Mouse (Mus musculus) forebrain, embryonic 13.5 days (tissue): ENCODE measurements around the gene Man2a2. TPM values are rescaled to one million over a fixed set of nuclear protein-coding genes. Genes with fewer than 3 reads are reported as not detected.

Experiments used
- ATAC-seq: fragments of 200-750 bp; cut with Nextera tagmentation; 2 replicates; pipeline ENCODE4 v1.8.0; 2017
- H3K27ac ChIP-seq: fragments of 300-500 bp; sonication (generic); 2 replicates; pipeline ENCODE4 v1.5.1; 2015; ENCODE audit warnings: inconsistent platforms, mild to moderate bottlenecking, moderate library complexity
- H3K27me3 ChIP-seq: fragments of 300-500 bp; sonication (generic); 2 replicates; pipeline ENCODE4 v1.6.1; 2015; ENCODE audit warnings: mild to moderate bottlenecking, inconsistent platforms
- H3K36me3 ChIP-seq: fragments of 300-500 bp; sonication (generic); 2 replicates; pipeline ENCODE4 v1.6.1; 2015; ENCODE audit warnings: mild to moderate bottlenecking, inconsistent platforms; ENCODE audit not compliant: poor library complexity, severe bottlenecking
- H3K4me1 ChIP-seq: fragments of 300-500 bp; sonication (generic); 2 replicates; pipeline ENCODE4 v1.6.1; 2015; ENCODE audit warnings: inconsistent platforms
- H3K4me2 ChIP-seq: fragments of 300-500 bp; sonication (generic); 2 replicates; pipeline ENCODE4 v1.6.1; 2015; ENCODE audit warnings: inconsistent platforms, mild to moderate bottlenecking, moderate library complexity
- H3K4me3 ChIP-seq: fragments of 300-500 bp; sonication (generic); 2 replicates; pipeline ENCODE4 v1.5.1; 2015; ENCODE audit warnings: mild to moderate bottlenecking, inconsistent platforms
- H3K9ac ChIP-seq: fragments of 300-500 bp; sonication (generic); 2 replicates; pipeline ENCODE4 v1.6.1; 2015; ENCODE audit warnings: mild to moderate bottlenecking, inconsistent platforms
- H3K9me3 ChIP-seq: fragments of 300-500 bp; sonication (generic); replicated peaks from 2 replicates; pipeline ENCODE4 v1.6.1; 2016; ENCODE audit warnings: inconsistent platforms
- WGBS: fragments of 180-500 bp; shearing (Covaris S2); methylation state at CpG from one replicate; pipeline ENCODE4 v1.1.7; 2015; 5-methylcytosine and 5-hydroxymethylcytosine counted together
- polyA plus RNA-seq: library from polyadenylated mRNA; unstranded; fragments of >200 nt; fragmentation: Nextera tagmentation; extraction: Ambion mirVana; gene quantifications from 2 replicates; pipeline ENCODE4 v1.2.1, GENCODE M21; 2015

Gene Man2a2
- polyA plus RNA-seq, 1 experiment from 2014 or later, result 15.5 TPM

GRCm38 (mm10) chr7:80375376-80376039 is 4.3 kb upstream of the Man2a2 start:
- H3K4me3 ChIP-seq, result no peak overlapping the region
- no peaks in the 10 kb centered on the region for H3K36me3 ChIP-seq
- H3K27me3 ChIP-seq, result no peaks in the 10 kb centered on the region
- H3K4me1 ChIP-seq, result no peaks in the 10 kb centered on the region
- 86% methylated on average over 9 of the region's 9 CpGs for WGBS
- H3K27ac ChIP-seq, result no peak overlapping the region
- no peak overlapping the region for H3K4me2 ChIP-seq
- no peak for ATAC-seq
- no peak overlapping the region for H3K9ac ChIP-seq
- no peaks in the 10 kb centered on the region for H3K9me3 ChIP-seq

GRCm38 (mm10) chr7:80374733-80375132 is 3.6 kb upstream of the Man2a2 start:
- H3K4me2 ChIP-seq, result no peak overlapping the region
- peaks cover 8% of the 10 kb centered on the region for H3K4me1 ChIP-seq
- H3K36me3 ChIP-seq, result no peaks in the 10 kb centered on the region
- H3K4me3 ChIP-seq, result no peak overlapping the region
- no peak for ATAC-seq
- no peak overlapping the region for H3K9ac ChIP-seq
- no peaks in the 10 kb centered on the region for H3K9me3 ChIP-seq
- no peaks in the 10 kb centered on the region for H3K27me3 ChIP-seq
- H3K27ac ChIP-seq, result no peak overlapping the region
- 93% methylated on average over 3 of the region's 3 CpGs for WGBS

- H3K36me3 ChIP-seq, result no peaks in the 10 kb centered on the region
- H3K4me2 ChIP-seq, result no peak overlapping the region
- H3K9me3 ChIP-seq, result no peaks in the 10 kb centered on the region
- H3K27ac ChIP-seq, result no peak overlapping the region
- no peak for ATAC-seq
- no peak overlapping the region for H3K4me3 ChIP-seq
- H3K27me3 ChIP-seq, result no peaks in the 10 kb centered on the region
- H3K4me1 ChIP-seq, result peaks cover 12% of the 10 kb centered on the region
- no peak overlapping the region for H3K9ac ChIP-seq
- 68% methylated on average over 3 of the region's 3 CpGs for WGBS
Measured at GRCm38 (mm10) chr7:80374280-80374679, 3.1 kb upstream of the Man2a2 start.

GRCm38 (mm10) chr7:80373850-80374249 is 2.7 kb upstream of the Man2a2 start:
- Histone ChIP-seq H3K9me3 (no peaks in the 10 kb centered on the region), H3K27me3 (no peaks in the 10 kb centered on the region), H3K27ac (no peak overlapping the region), H3K4me2 (no peak overlapping the region), H3K4me3 (no peak overlapping the region), H3K36me3 (no peaks in the 10 kb centered on the region), H3K9ac (no peak overlapping the region), H3K4me1 (peaks cover 15% of the 10 kb centered on the region)
- WGBS, result 75% methylated on average over 12 of the region's 12 CpGs
- ATAC-seq, result no peak

GRCm38 (mm10) chr7:80373352-80373751 is 2.2 kb upstream of the Man2a2 start:
- H3K27ac ChIP-seq, result no peak overlapping the region
- WGBS, result 79% methylated on average over 4 of the region's 4 CpGs
- no peak overlapping the region for H3K4me2 ChIP-seq
- no peak overlapping the region for H3K9ac ChIP-seq
- H3K4me1 ChIP-seq, result peaks cover 15% of the 10 kb centered on the region
- no peaks in the 10 kb centered on the region for H3K27me3 ChIP-seq
- peaks cover 3% of the 10 kb centered on the region for H3K36me3 ChIP-seq
- H3K4me3 ChIP-seq, result no peak overlapping the region
- ATAC-seq, result no peak
- no peaks in the 10 kb centered on the region for H3K9me3 ChIP-seq

- no peak for ATAC-seq
Measured at GRCm38 (mm10) chr7:80372667-80373066, 1.5 kb upstream of the Man2a2 start.

GRCm38 (mm10) chr7:80372166-80372565 is 991 bp upstream of the Man2a2 start:
- no peak overlapping the region for H3K4me2 ChIP-seq
- H3K36me3 ChIP-seq, result peaks cover 15% of the 10 kb centered on the region
- WGBS, result 88% methylated on average over 3 of the region's 3 CpGs

More at GRCm38 (mm10) chr7:80372667-80373066, 1.5 kb upstream of the Man2a2 start:
- no peak overlapping the region for H3K9ac ChIP-seq
- H3K27ac ChIP-seq, result no peak overlapping the region
- H3K4me3 ChIP-seq, result no peak overlapping the region
- H3K4me1 ChIP-seq, result peaks cover 15% of the 10 kb centered on the region
- WGBS, result 66% methylated on average over 2 of the region's 2 CpGs
- peaks cover 10% of the 10 kb centered on the region for H3K36me3 ChIP-seq
- H3K27me3 ChIP-seq, result no peaks in the 10 kb centered on the region
- H3K9me3 ChIP-seq, result no peaks in the 10 kb centered on the region
- H3K4me2 ChIP-seq, result no peak overlapping the region

GRCm38 (mm10) chr7:80370649-80371040 is 530 bp downstream of the Man2a2 start:
- under 1% methylated on average over 31 of the region's 31 CpGs for WGBS
- no peaks in the 10 kb centered on the region for H3K9me3 ChIP-seq
- H3K4me1 ChIP-seq, result peaks cover 15% of the 10 kb centered on the region
- H3K27ac ChIP-seq, result peak overlapping the region; percentile 74
- H3K9ac ChIP-seq, result peak overlapping the region; percentile 92
- peak overlapping the region; percentile 74 for H3K4me2 ChIP-seq
- H3K27me3 ChIP-seq, result no peaks in the 10 kb centered on the region
- H3K36me3 ChIP-seq, result peaks cover 31% of the 10 kb centered on the region
- ATAC-seq, result peak; percentile 74
- H3K4me3 ChIP-seq, result peak overlapping the region; percentile 85

More at GRCm38 (mm10) chr7:80372166-80372565, 991 bp upstream of the Man2a2 start:
- no peak for ATAC-seq
- no peak overlapping the region for H3K4me3 ChIP-seq
- no peaks in the 10 kb centered on the region for H3K9me3 ChIP-seq
- H3K27ac ChIP-seq, result no peak overlapping the region
- no peak overlapping the region for H3K9ac ChIP-seq
- H3K4me1 ChIP-seq, result peaks cover 15% of the 10 kb centered on the region
- no peaks in the 10 kb centered on the region for H3K27me3 ChIP-seq

GRCm38 (mm10) chr7:80369967-80370431 is 1.2 kb downstream of the Man2a2 start:
- H3K27ac ChIP-seq, result peak overlapping the region; percentile 74; the same call in 1 of the 2 replicates

GRCm38 (mm10) chr7:80369461-80369860 is 1.7 kb downstream of the Man2a2 start:
- Histone ChIP-seq H3K4me3 (no peak overlapping the region), H3K4me2 (peak overlapping the region; percentile 74), H3K27me3 (no peaks in the 10 kb centered on the region), H3K9me3 (no peaks in the 10 kb centered on the region), H3K27ac (no peak overlapping the region), H3K9ac (peak overlapping the region; percentile 92), H3K4me1 (peaks cover 15% of the 10 kb centered on the region), H3K36me3 (peaks cover 35% of the 10 kb centered on the region)
- ATAC-seq, result no peak
- 65% methylated on average over 5 of the region's 5 CpGs for WGBS

More at GRCm38 (mm10) chr7:80369967-80370431, 1.2 kb downstream of the Man2a2 start:
- 0 out of 2 replicates have a peak, but pooled peaks have one; percentile 6 for ATAC-seq
- H3K9ac ChIP-seq, result peak overlapping the region; percentile 92
- no peaks in the 10 kb centered on the region for H3K9me3 ChIP-seq
- peaks cover 31% of the 10 kb centered on the region for H3K36me3 ChIP-seq
- 42% methylated on average over 4 of the region's 4 CpGs for WGBS
- peaks cover 15% of the 10 kb centered on the region for H3K4me1 ChIP-seq
- H3K27me3 ChIP-seq, result no peaks in the 10 kb centered on the region
- peak overlapping the region; percentile 85 for H3K4me3 ChIP-seq
- H3K4me2 ChIP-seq, result peak overlapping the region; percentile 74

GRCm38 (mm10) chr7:80368635-80369421 is 2.3 kb downstream of the Man2a2 start:
- Histone ChIP-seq H3K4me3 (no peak overlapping the region), H3K27ac (no peak overlapping the region)
- WGBS, result 89% methylated on average over 20 of the region's 20 CpGs

GRCm38 (mm10) chr7:80368009-80368408 is 3.2 kb downstream of the Man2a2 start:
- peaks cover 15% of the 10 kb centered on the region for H3K4me1 ChIP-seq
- H3K27me3 ChIP-seq, result no peaks in the 10 kb centered on the region
- H3K27ac ChIP-seq, result no peak overlapping the region
- peaks cover 50% of the 10 kb centered on the region for H3K36me3 ChIP-seq
- no peaks in the 10 kb centered on the region for H3K9me3 ChIP-seq
- no peak overlapping the region for H3K4me2 ChIP-seq
- ATAC-seq, result no peak
- H3K4me3 ChIP-seq, result no peak overlapping the region
- WGBS, result 93% methylated on average over 9 of the region's 9 CpGs
- H3K9ac ChIP-seq, result no peak overlapping the region

More at GRCm38 (mm10) chr7:80368635-80369421, 2.3 kb downstream of the Man2a2 start:
- 0 out of 2 replicates have a peak overlapping the region, but pooled peaks have one; percentile 74 for H3K4me2 ChIP-seq
- H3K27me3 ChIP-seq, result no peaks in the 10 kb centered on the region
- H3K9ac ChIP-seq, result peak overlapping the region; percentile 19; the same call in 1 of the 2 replicates
- no peak for ATAC-seq
- peaks cover 15% of the 10 kb centered on the region for H3K4me1 ChIP-seq
- H3K36me3 ChIP-seq, result peaks cover 41% of the 10 kb centered on the region
- no peaks in the 10 kb centered on the region for H3K9me3 ChIP-seq
